Mouse (Mus musculus) midbrain, embryonic 15.5 days (tissue): Measurements from ENCODE around the gene Drg2. TPM values are rescaled to one million over a fixed set of nuclear protein-coding genes. Genes with fewer than 3 reads are reported as not detected.
"Not testable (repeated sequence)": the region's sequence is repeated elsewhere in the genome, so short reads cannot be mapped to it uniquely, and the experiment has no call there.

Source experiments
- ATAC-seq: fragments of 200-750 bp; cut with Nextera tagmentation; replicated peaks from 2 replicates; pipeline ENCODE4 v1.8.0; 2017; ENCODE audit warnings: moderate TSS enrichment
- H3K27ac ChIP-seq: fragments of 300-500 bp; sonication (generic); 2 replicates; pipeline ENCODE4 v1.5.1; 2015; ENCODE audit warnings: mild to moderate bottlenecking, inconsistent platforms
- H3K27me3 ChIP-seq: fragments of 300-500 bp; sonication (generic); replicated peaks from 2 replicates; pipeline ENCODE4 v1.6.1; 2015; ENCODE audit warnings: inconsistent platforms
- H3K36me3 ChIP-seq: fragments of 300-500 bp; sonication (generic); replicated peaks from 2 replicates; pipeline ENCODE4 v1.6.1; 2015; ENCODE audit warnings: inconsistent platforms
- H3K4me1 ChIP-seq: fragments of 300-500 bp; sonication (generic); 2 replicates; pipeline ENCODE4 v1.6.1; 2015; ENCODE audit warnings: inconsistent platforms
- H3K4me2 ChIP-seq: fragments of 300-500 bp; sonication (generic); 2 replicates; pipeline ENCODE4 v1.6.1; 2015; ENCODE audit warnings: inconsistent platforms, mild to moderate bottlenecking, moderate library complexity
- H3K4me3 ChIP-seq: fragments of 300-500 bp; sonication (generic); 2 replicates; pipeline ENCODE4 v1.5.1; 2015; ENCODE audit warnings: mild to moderate bottlenecking, inconsistent platforms
- H3K9ac ChIP-seq: fragments of 300-500 bp; sonication (generic); 2 replicates; pipeline ENCODE4 v1.6.1; 2015; ENCODE audit warnings: mild to moderate bottlenecking, inconsistent platforms
- H3K9me3 ChIP-seq: fragments of 300-500 bp; sonication (generic); 2 replicates; pipeline ENCODE4 v1.6.1; 2016; ENCODE audit warnings: inconsistent platforms
- WGBS: fragments of 180-500 bp; shearing (Covaris S2); methylation state at CpG from one replicate; pipeline ENCODE4 v1.1.7; 2015; ENCODE audit warnings: mixed read lengths; 5-methylcytosine and 5-hydroxymethylcytosine counted together
- polyA plus RNA-seq: library from polyadenylated mRNA; unstranded; fragments of >200 nt; fragmentation: Nextera tagmentation; extraction: Ambion mirVana; gene quantifications from 2 replicates; pipeline ENCODE4 v1.2.1, GENCODE M21; 2015

Drg2 gene
- polyA plus RNA-seq, 1 experiment from 2014 or later = 97.5 TPM

GRCm38 (mm10) chr11:60427628-60428027 is 26.8 kb upstream of the Drg2 start:
- H3K9me3 ChIP-seq = no peaks in the 10 kb centered on the region
- no peaks in the 10 kb centered on the region for H3K4me1 ChIP-seq
- no peak overlapping the region for H3K4me2 ChIP-seq
- no peak overlapping the region for H3K27ac ChIP-seq
- H3K9ac ChIP-seq = no peak overlapping the region
- no peaks in the 10 kb centered on the region for H3K27me3 ChIP-seq
- H3K36me3 ChIP-seq = peaks cover 22% of the 10 kb centered on the region
- WGBS = 94% methylated on average over 3 of the region's 3 CpGs
- no peak overlapping the region for H3K4me3 ChIP-seq
- no peak for ATAC-seq

DNA sequence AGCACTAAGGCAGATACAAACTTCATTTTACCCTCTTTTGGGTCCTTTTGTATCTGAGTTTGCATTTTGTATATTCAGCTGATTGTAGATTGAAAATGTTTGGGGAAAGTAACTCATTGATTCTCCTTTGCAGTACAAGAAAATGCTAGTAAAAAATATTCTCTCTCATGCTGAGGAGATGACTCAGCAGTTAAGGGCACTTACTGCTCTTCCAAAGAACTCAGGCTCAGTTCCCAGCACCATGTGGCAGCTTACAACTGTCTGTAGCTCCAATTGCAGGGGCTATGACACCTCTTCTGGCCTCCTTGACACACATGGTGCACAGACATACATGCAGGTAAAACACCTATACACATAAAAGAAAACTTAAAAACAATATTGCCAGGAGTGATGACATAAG is 20.9 kb upstream of the Drg2 start:
- no peaks in the 10 kb centered on the region for H3K27me3 ChIP-seq
- ATAC-seq = no peak
- no peak overlapping the region for H3K9ac ChIP-seq
- no peaks in the 10 kb centered on the region for H3K4me1 ChIP-seq
- H3K36me3 ChIP-seq = peaks cover 27% of the 10 kb centered on the region
- H3K4me3 ChIP-seq = no peak overlapping the region
- H3K27ac ChIP-seq = no peak overlapping the region
- no peaks in the 10 kb centered on the region for H3K9me3 ChIP-seq
- H3K4me2 ChIP-seq = no peak overlapping the region

GRCm38 (mm10) chr11:60435133-60435532 is 19.3 kb upstream of the Drg2 start:
- WGBS = 95% methylated on average over 1 of the region's 1 CpGs
- Histone ChIP-seq H3K4me3 (no peak overlapping the region), H3K27ac (no peak overlapping the region), H3K4me2 (no peak overlapping the region), H3K27me3 (no peaks in the 10 kb centered on the region), H3K4me1 (no peaks in the 10 kb centered on the region), H3K9me3 (no peaks in the 10 kb centered on the region), H3K36me3 (peaks cover 25% of the 10 kb centered on the region), H3K9ac (no peak overlapping the region)
- ATAC-seq = no peak

GRCm38 (mm10) chr11:60436618-60437017 is 17.8 kb upstream of the Drg2 start:
- no peak for ATAC-seq
- H3K27ac ChIP-seq = no peak overlapping the region
- no peak overlapping the region for H3K9ac ChIP-seq
- H3K36me3 ChIP-seq = peaks cover 27% of the 10 kb centered on the region
- H3K9me3 ChIP-seq = no peaks in the 10 kb centered on the region
- H3K4me2 ChIP-seq = no peak overlapping the region
- H3K27me3 ChIP-seq = no peaks in the 10 kb centered on the region
- H3K4me1 ChIP-seq = no peaks in the 10 kb centered on the region
- H3K4me3 ChIP-seq = no peak overlapping the region
- 93% methylated on average over 3 of the region's 3 CpGs for WGBS

DNA sequence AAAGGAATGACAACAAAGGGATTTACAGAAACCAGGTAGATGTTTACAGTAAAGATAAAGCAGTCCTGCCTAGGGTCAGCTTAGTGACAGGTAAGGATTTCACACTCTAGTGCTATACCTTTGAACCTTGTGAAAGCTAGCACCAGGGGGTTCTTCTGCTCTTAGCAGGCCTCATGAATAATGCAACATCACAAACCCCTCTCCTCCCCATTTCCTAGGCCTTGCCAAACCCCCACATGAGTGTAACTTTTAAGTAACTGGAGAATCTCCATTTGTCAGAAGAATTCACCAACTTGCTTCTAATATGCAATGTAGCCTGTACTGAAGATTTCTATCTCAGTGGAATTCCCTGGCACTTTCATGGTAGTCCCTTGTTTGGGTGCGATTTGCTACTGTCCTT is 14.8 kb upstream of the Drg2 start:
- not testable (repeated sequence) for H3K9ac ChIP-seq, H3K4me2 ChIP-seq, H3K4me1 ChIP-seq, H3K4me3 ChIP-seq, H3K9me3 ChIP-seq, H3K27me3 ChIP-seq, ATAC-seq, H3K27ac ChIP-seq
- WGBS = 38% methylated on average over 1 of the region's 1 CpGs
- H3K36me3 ChIP-seq = peaks cover 22% of the 10 kb centered on the region; the same call in 1 of the 2 replicates

DNA sequence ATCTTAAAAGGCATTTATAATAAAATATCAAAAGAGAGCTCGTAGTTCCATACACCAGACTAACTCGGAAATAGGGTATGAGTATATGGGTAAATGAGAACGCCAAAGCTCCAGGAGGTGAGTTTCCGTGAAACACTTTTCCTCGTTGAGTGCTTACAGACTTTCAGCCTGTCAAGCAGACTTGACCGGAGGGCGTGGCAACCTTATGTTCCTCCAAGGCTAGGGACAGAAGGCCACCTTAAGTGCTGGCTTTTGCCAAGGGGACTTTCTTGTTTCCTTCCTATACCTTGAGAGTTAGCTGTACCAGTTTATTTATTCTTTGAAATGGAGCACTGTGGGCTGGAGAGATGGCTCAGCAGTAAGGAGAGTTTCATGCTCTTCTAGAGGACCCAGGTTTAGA is 14.2 kb upstream of the Drg2 start:
- Histone ChIP-seq H3K9ac (no peak overlapping the region), H3K36me3 (peaks cover 19% of the 10 kb centered on the region; the same call in 1 of the 2 replicates), H3K9me3 (no peaks in the 10 kb centered on the region), H3K4me1 (no peaks in the 10 kb centered on the region), H3K4me2 (no peak overlapping the region), H3K27ac (no peak overlapping the region), H3K27me3 (no peaks in the 10 kb centered on the region), H3K4me3 (no peak overlapping the region)
- 57% methylated on average over 7 of the region's 7 CpGs for WGBS
- no peak for ATAC-seq

- Histone ChIP-seq H3K27me3 (no peaks in the 10 kb centered on the region), H3K9me3 (no peaks in the 10 kb centered on the region), H3K27ac (no peak overlapping the region), H3K4me3 (no peak overlapping the region), H3K9ac (no peak overlapping the region), H3K36me3 (peaks cover 19% of the 10 kb centered on the region; the same call in 1 of the 2 replicates), H3K4me2 (no peak overlapping the region), H3K4me1 (no peaks in the 10 kb centered on the region)
- WGBS = 89% methylated on average over 6 of the region's 6 CpGs
- ATAC-seq = no peak
Measured at GRCm38 (mm10) chr11:60442896-60443295, 11.5 kb upstream of the Drg2 start.

- H3K27ac ChIP-seq = no peak overlapping the region
- H3K4me1 ChIP-seq = no peaks in the 10 kb centered on the region
- WGBS = 87% methylated on average over 4 of the region's 4 CpGs
- no peaks in the 10 kb centered on the region for H3K27me3 ChIP-seq
- H3K4me2 ChIP-seq = no peak overlapping the region
- H3K36me3 ChIP-seq = peaks cover 13% of the 10 kb centered on the region; the same call in 1 of the 2 replicates
- H3K4me3 ChIP-seq = no peak overlapping the region
- no peak for ATAC-seq
- H3K9me3 ChIP-seq = no peaks in the 10 kb centered on the region
- H3K9ac ChIP-seq = no peak overlapping the region
Measured at GRCm38 (mm10) chr11:60444007-60444406, 10.4 kb upstream of the Drg2 start.

GRCm38 (mm10) chr11:60454745-60455087 is 325 bp downstream of the Drg2 start:
- under 1% methylated on average over 17 of the region's 17 CpGs for WGBS
- peak overlapping the region; percentile 68 for H3K27ac ChIP-seq
- H3K4me2 ChIP-seq = peak overlapping the region; percentile 81
- peak overlapping the region; percentile 68 for H3K4me3 ChIP-seq
- H3K27me3 ChIP-seq = no peaks in the 10 kb centered on the region
- ATAC-seq = peak; percentile 21; the same call in 1 of the 2 replicates
- peaks cover 17% of the 10 kb centered on the region; the same call in 1 of the 2 replicates for H3K36me3 ChIP-seq
- peak overlapping the region; percentile 74 for H3K9ac ChIP-seq
- H3K4me1 ChIP-seq = peaks cover 20% of the 10 kb centered on the region
- H3K9me3 ChIP-seq = no peaks in the 10 kb centered on the region

GRCm38 (mm10) chr11:60457973-60458372 is 3.6 kb downstream of the Drg2 start:
- no peak for ATAC-seq
- H3K9ac ChIP-seq = no peak overlapping the region
- H3K4me1 ChIP-seq = peaks cover 20% of the 10 kb centered on the region
- no peak overlapping the region for H3K27ac ChIP-seq
- no peaks in the 10 kb centered on the region for H3K9me3 ChIP-seq
- no peak overlapping the region for H3K4me3 ChIP-seq
- WGBS = 100% methylated on average over 1 of the region's 1 CpGs
- no peaks in the 10 kb centered on the region for H3K27me3 ChIP-seq
- H3K4me2 ChIP-seq = no peak overlapping the region
- H3K36me3 ChIP-seq = peaks cover 49% of the 10 kb centered on the region

- Histone ChIP-seq H3K36me3 (peaks cover 56% of the 10 kb centered on the region), H3K4me3 (no peak overlapping the region), H3K4me2 (no peak overlapping the region), H3K4me1 (no peaks in the 10 kb centered on the region), H3K9ac (no peak overlapping the region), H3K27ac (no peak overlapping the region), H3K9me3 (no peaks in the 10 kb centered on the region), H3K27me3 (no peaks in the 10 kb centered on the region)
- ATAC-seq = no peak
- 94% methylated on average over 2 of the region's 2 CpGs for WGBS
Measured at GRCm38 (mm10) chr11:60465943-60466380, 11.6 kb downstream of the Drg2 start.

DNA sequence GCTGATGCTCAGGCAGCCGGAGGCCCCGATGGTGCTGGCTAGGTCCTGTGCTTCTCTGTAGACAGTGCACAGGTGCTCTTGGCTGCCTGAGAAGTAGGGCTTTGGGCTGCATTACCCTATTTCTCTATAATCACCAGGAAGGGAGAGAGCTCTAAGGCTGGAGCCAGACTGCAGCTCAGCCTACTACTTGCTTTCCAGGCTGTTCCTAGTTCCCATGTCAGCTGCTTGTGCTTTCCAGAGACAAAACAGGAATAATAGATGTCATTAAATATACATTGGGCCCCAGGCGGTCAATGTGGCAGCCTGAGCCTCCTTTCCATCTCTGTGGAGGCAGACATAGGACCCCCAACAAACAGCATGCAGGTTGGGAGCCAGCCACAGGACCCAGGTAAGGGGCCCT is 14.6 kb downstream of the Drg2 start, which contains the start of gene Myo15:
Gene Myo15, plus strand, starts transcription at position 301 of the 400 bp plus-strand sequence.
- Histone ChIP-seq H3K27ac (no peak within 1 kb of the TSS), H3K4me1 (no peaks in the 10 kb centered on the region), H3K4me3 (no peak within 1 kb of the TSS), H3K9ac (no peak within 1 kb of the TSS), H3K27me3 (no peaks in the 10 kb centered on the region), H3K4me2 (no peak within 1 kb of the TSS), H3K36me3 (peaks cover 26% of the 10 kb centered on the region; the same call in 1 of the 2 replicates), H3K9me3 (no peaks in the 10 kb centered on the region)
- no peak for ATAC-seq
- WGBS = 91% methylated on average over 3 of the region's 3 CpGs

DNA sequence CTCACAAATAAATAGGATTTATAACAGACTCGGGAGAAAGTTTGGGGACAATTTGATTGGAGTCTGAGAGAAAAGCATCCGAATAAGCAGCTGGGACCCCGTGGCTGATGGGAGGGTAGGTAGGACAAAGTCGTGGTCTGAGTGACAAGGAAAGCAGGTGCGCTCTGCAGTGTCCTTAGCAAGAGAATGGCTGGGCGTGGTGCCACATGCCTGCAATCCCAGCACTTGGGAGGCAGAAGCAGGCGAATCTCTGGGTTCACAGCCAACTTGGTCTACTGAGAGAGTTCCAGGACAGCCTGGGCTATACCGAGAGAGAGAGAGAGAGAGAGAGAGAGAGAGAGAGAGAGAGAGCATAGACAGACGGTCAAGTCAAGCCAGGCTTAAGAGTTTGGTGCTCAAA is 16.4 kb downstream of the Drg2 start:
- Histone ChIP-seq H3K9ac (no peak overlapping the region), H3K27ac (no peak overlapping the region), H3K27me3 (no peaks in the 10 kb centered on the region), H3K9me3 (no peaks in the 10 kb centered on the region), H3K36me3 (peaks cover 16% of the 10 kb centered on the region; the same call in 1 of the 2 replicates), H3K4me1 (no peaks in the 10 kb centered on the region), H3K4me2 (no peak overlapping the region), H3K4me3 (no peak overlapping the region)
- WGBS = 85% methylated on average over 9 of the region's 9 CpGs
- ATAC-seq = no peak
